Mouse (Mus musculus) CH12.LX (cell line): ENCODE measurements around the gene Ntn3. TPM values are rescaled to one million over a fixed set of nuclear protein-coding genes. Genes with fewer than 3 reads are reported as not detected.

ENCODE experiments used
- DNase-seq: peaks from one replicate; pipeline ENCODE4 v3.0.0-alpha.2; 2013; ENCODE audit errors: extremely low read depth
- H3K27ac ChIP-seq: 2 replicates; pipeline ENCODE4 v1.5.1; 2012; ENCODE audit warnings: low read depth, mild to moderate bottlenecking, control low read depth, moderate library complexity; ENCODE audit not compliant: insufficient read depth
- H3K27me3 ChIP-seq: replicated peaks from 2 replicates; pipeline ENCODE3; 2012; ENCODE audit warnings: inconsistent platforms
- H3K36me3 ChIP-seq, 2 experiments: replicated peaks in 1 of 2; 2 replicates each; pipeline versions ENCODE3 to v1.6.1; 2012; ENCODE audit warnings: inconsistent platforms in 1 of 2, low read length in 1 of 2, mild to moderate bottlenecking in 1 of 2, mixed read lengths in 1 of 2, moderate library complexity in 1 of 2; ENCODE audit not compliant: control insufficient read depth in 1 of 2, insufficient read depth in 1 of 2
- H3K4me1 ChIP-seq, 2 experiments: 2 replicates each; pipeline ENCODE4 v1.6.1; 2012; ENCODE audit warnings: inconsistent platforms in 1 of 2, moderate library complexity in 1 of 2; ENCODE audit not compliant: insufficient read depth in 2 of 2, control insufficient read depth in 1 of 2
- H3K4me2 ChIP-seq: 2 replicates; pipeline ENCODE4 v1.6.1; 2012; ENCODE audit warnings: low read depth, mild to moderate bottlenecking, control low read depth; ENCODE audit not compliant: poor library complexity, insufficient read depth, severe bottlenecking
- H3K4me3 ChIP-seq, 3 experiments: fragments of 150-350 bp in 1 of 3; sonication (generic) in 1 of 3; replicated peaks in 1 of 3; 2 replicates each; pipeline versions ENCODE3 to v1.5.1; 2011 to 2012; ENCODE audit warnings: low read depth in 2 of 3, low read length in 2 of 3, mild to moderate bottlenecking in 2 of 3, moderate library complexity in 2 of 3, control low read depth in 1 of 3, improper control_type of control experiment in 1 of 3, inconsistent platforms in 1 of 3, mixed read lengths in 1 of 3; ENCODE audit not compliant: poor library complexity in 1 of 3
- H3K79me2 ChIP-seq: replicated peaks from 2 replicates; pipeline ENCODE4 v1.6.1; 2012; ENCODE audit warnings: mild to moderate bottlenecking, moderate library complexity; ENCODE audit not compliant: control insufficient read depth, poor library complexity, insufficient read depth, severe bottlenecking; ENCODE audit errors: extremely low read depth
- H3K9ac ChIP-seq: 2 replicates; pipeline ENCODE4 v1.6.1; 2012; ENCODE audit warnings: low read depth, mild to moderate bottlenecking, control low read depth, moderate library complexity; ENCODE audit not compliant: insufficient read depth
- H3K9me3 ChIP-seq: replicated peaks from 2 replicates; pipeline ENCODE3; 2012; ENCODE audit warnings: low read length, inconsistent platforms, mixed read lengths
- BHLHE40 ChIP-seq: IDR thresholded peaks from 2 replicates; pipeline ENCODE4 v1.6.1; 2011; ENCODE audit warnings: mild to moderate bottlenecking, low read depth, low read length, improper control_type of control experiment
- CHD1 ChIP-seq: IDR thresholded peaks from 2 replicates; pipeline ENCODE4 v1.6.1; 2012; ENCODE audit warnings: low read depth, low read length, improper control_type of control experiment, inconsistent platforms
- CHD2 ChIP-seq: IDR thresholded peaks from 2 replicates; pipeline ENCODE4 v1.6.1; 2011; ENCODE audit warnings: low read length, improper control_type of control experiment
- EP300 ChIP-seq: IDR thresholded peaks from 2 replicates; pipeline ENCODE4 v1.6.1; 2011; ENCODE audit warnings: low read length, improper control_type of control experiment
- MAFK ChIP-seq: IDR thresholded peaks from 2 replicates; pipeline ENCODE4 v1.6.1; 2011; ENCODE audit warnings: low read length, improper control_type of control experiment; ENCODE audit not compliant: insufficient replicate concordance
- RCOR1 ChIP-seq: conservative IDR thresholded peaks from 2 replicates; pipeline ENCODE4 v1.6.1; 2012; ENCODE audit warnings: low read depth, mild to moderate bottlenecking, inconsistent platforms, low read length, improper control_type of control experiment
- SIN3A ChIP-seq: IDR thresholded peaks from 2 replicates; pipeline ENCODE4 v1.6.1; 2012; ENCODE audit warnings: low read length, improper control_type of control experiment, inconsistent platforms
- USF1 ChIP-seq: IDR thresholded peaks from 2 replicates; pipeline ENCODE4 v1.6.1; 2014; ENCODE audit warnings: low read depth, mild to moderate bottlenecking, inconsistent platforms, low read length, improper control_type of control experiment
- ZKSCAN1 ChIP-seq: IDR thresholded peaks from 2 replicates; pipeline ENCODE4 v1.6.1; 2012; ENCODE audit warnings: low read depth, inconsistent platforms, low read length, improper control_type of control experiment, borderline replicate concordance
- dilution Hi-C: fragments of 300-500 bp; cut with MboI; formaldehyde crosslinking; loops from 2 replicates; pipeline ENCODE4 v1.14.3; 2020; ENCODE audit warnings: low sequenced_read_pairs; ENCODE audit not compliant: extremely low pct_unique_long_range_greater_than_20kb, extremely low pct_ligation_motif_present
- in situ Hi-C: fragments of 300-500 bp; cut with MboI; formaldehyde crosslinking; loops from 3 replicates; pipeline ENCODE4 v1.14.3; 2019; ENCODE audit warnings: low sequenced_read_pairs, low pct_ligation_motif_present, low pct_unique_long_range_greater_than_20kb, mixed read lengths
- polyA plus RNA-seq: library from polyadenylated mRNA; unstranded; fragments of >175 nt; gene quantifications from 2 replicates; pipeline ENCODE4 v1.2.1, GENCODE M21; 2012; ENCODE audit warnings: low read depth; ENCODE audit not compliant: insufficient read length
- total RNA-seq, 2 experiments: library from RNA; depleted of rRNA; stranded (reverse); fragments of 300-350 nt in 1 of 2; fragments of >200 nt in 1 of 2; gene quantifications; 2 replicates each; pipeline ENCODE4 v1.2.3; 2012 to 2014

Ntn3 gene
- total and polyA plus RNA-seq, 3 experiments, result 0.08 to 0.10 TPM; not detected in 1

- no peaks in the 10 kb centered on the region for H3K9me3 ChIP-seq
- DNase-seq, result no peak
- no peak overlapping the region for H3K27ac ChIP-seq
- H3K36me3 ChIP-seq, result peaks cover 0 to 36% of the 10 kb centered on the region in 2 experiments
- no peak overlapping the region for H3K4me3 ChIP-seq
- no peaks in the 10 kb centered on the region for H3K79me2 ChIP-seq
- no peak overlapping the region for H3K9ac ChIP-seq
- no peaks in the 10 kb centered on the region for H3K27me3 ChIP-seq
- no peak for TF ChIP-seq EP300
- dilution Hi-C loops (no loop called here), in situ Hi-C loops (no loop called here)
- peaks cover 11 to 35% of the 10 kb centered on the region in 2 experiments for H3K4me1 ChIP-seq
- no peak overlapping the region for H3K4me2 ChIP-seq
Measured at GRCm38 (mm10) chr17:24201092-24201491, 8.2 kb downstream of the Ntn3 start.

- no peak overlapping the region for H3K27ac ChIP-seq
- no peak overlapping the region for H3K4me2 ChIP-seq
- H3K4me1 ChIP-seq, result peaks cover 6 to 34% of the 10 kb centered on the region in 2 experiments; a peak in 3 of 4 replicates
Measured at GRCm38 (mm10) chr17:24199741-24200140, 9.6 kb downstream of the Ntn3 start.

GRCm38 (mm10) chr17:24199252-24199651, 10.1 kb downstream of the Ntn3 start:
- dilution Hi-C loops, result no loop called here
- no peaks in the 10 kb centered on the region for H3K79me2 ChIP-seq
- no peak for DNase-seq
- H3K4me1 ChIP-seq, result peaks cover 6 to 34% of the 10 kb centered on the region in 2 experiments; a peak in 3 of 4 replicates
- no peak overlapping the region for H3K4me2 ChIP-seq
- no peak overlapping the region for H3K4me3 ChIP-seq
- in situ Hi-C loops, result no loop called here
- H3K36me3 ChIP-seq, result peaks cover 0 to 39% of the 10 kb centered on the region in 2 experiments
- no peaks in the 10 kb centered on the region for H3K27me3 ChIP-seq
- TF ChIP-seq CHD1 (no peak), RCOR1 (no peak), ZKSCAN1 (no peak), BHLHE40 (no peak)
- H3K27ac ChIP-seq, result no peak overlapping the region
- H3K9me3 ChIP-seq, result no peaks in the 10 kb centered on the region
- no peak overlapping the region for H3K9ac ChIP-seq

More at GRCm38 (mm10) chr17:24199741-24200140, 9.6 kb downstream of the Ntn3 start:
- H3K4me3 ChIP-seq, result no peak overlapping the region
- H3K36me3 ChIP-seq, result peaks cover 0 to 38% of the 10 kb centered on the region in 2 experiments
- no peak overlapping the region for H3K9ac ChIP-seq
- H3K79me2 ChIP-seq, result no peaks in the 10 kb centered on the region
- no peak for DNase-seq
- in situ Hi-C loops, result no loop called here
- no peaks in the 10 kb centered on the region for H3K9me3 ChIP-seq
- no peaks in the 10 kb centered on the region for H3K27me3 ChIP-seq
- TF ChIP-seq USF1 (no peak), MAFK (no peak), SIN3A (no peak), CHD2 (no peak)
- dilution Hi-C loops, result no loop called here
